Mouse (Mus musculus): ENCODE measurements at regions not wholly inside any gene's neighbourhood (a gene's known extent, or its start where the extent isn't known, plus 50 kb on each side); places are given as distances from the start of the nearest gene placed in this dataset.

DNA sequence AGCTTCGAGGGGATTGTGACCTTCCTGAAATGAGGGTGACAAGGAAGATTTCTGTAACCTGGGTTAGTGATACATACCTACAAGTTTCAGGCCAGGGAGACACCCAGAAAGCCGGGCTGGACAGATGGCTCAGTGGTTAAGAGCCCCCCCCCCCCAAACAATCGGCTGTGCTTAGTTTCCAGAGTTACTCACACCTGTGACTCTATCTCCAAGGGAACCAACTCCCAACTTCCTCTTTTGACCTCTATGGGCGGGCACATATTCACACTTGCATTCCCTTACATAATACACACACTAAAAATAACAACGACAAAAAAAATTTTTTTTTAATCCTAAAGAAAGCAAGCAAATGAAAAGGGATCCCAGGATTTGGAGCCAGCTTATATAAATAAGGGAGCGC, 283.0 kb upstream of the Arglu1 start:
- TF ChIP-seq CTCF (conservative IDR thresholded peaks at IDR 0.05; ENCODE audit: low read length) (no peak), POU5F1 (IDR thresholded peaks at IDR 0.05; ENCODE audit: borderline replicate concordance, low read length) (no peak)
